Mouse (Mus musculus) erythroblast, embryonic 14.5 days (primary cell): ENCODE results near the gene Nucks1.

Source experiments
- GATA1 ChIP-seq: IDR thresholded peaks from 2 replicates; pipeline ENCODE4 v1.6.1; 2012; ENCODE audit warnings: low read length, inconsistent platforms, mixed read lengths
- TAL1 ChIP-seq: IDR thresholded peaks from 3 replicates; pipeline ENCODE4 v1.6.1; 2012; ENCODE audit warnings: low read length, inconsistent platforms, mixed read lengths

DNA sequence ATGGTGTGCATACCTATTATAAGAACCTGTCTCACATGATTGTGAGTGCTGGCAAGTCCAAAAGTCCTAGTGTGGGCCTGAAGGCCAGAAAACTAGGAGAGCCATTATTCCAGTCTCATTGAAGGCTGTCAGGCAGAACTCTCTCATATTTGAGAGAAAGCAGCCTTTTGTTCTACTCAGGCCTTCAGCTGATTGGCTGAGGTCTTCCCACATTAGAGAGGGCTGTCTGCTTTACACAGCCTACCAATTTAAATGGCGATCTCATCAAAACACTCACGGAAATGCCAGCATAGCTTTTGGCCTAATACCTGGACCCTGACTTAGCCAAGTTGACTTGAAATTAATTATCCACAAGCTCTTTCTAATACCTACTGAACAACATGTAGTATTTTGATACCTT lies 24.2 kb upstream of the Nucks1 start:
- TF ChIP-seq GATA1 (no peak), TAL1 (no peak)
